Mouse (Mus musculus) thymus, postnatal 10 days (tissue): Measurements from ENCODE around the gene Slc25a19.
"Not testable (repeated sequence)": the region's sequence is repeated elsewhere in the genome, so short reads cannot be mapped to it uniquely, and the experiment has no call there.

Experiments used
- DNase-seq, 2 experiments: peaks; one replicate each; pipeline ENCODE4 v3.0.0; 2021; ENCODE audit warnings: low spot score in 2 of 2

Slc25a19 gene

GRCm38 (mm10) chr11:115627705-115628464 lies at the start of gene Slc25a19:
Gene Slc25a19, minus strand, starts transcription at chr11:115628295.
- peak; percentile 93 to 98 for DNase-seq

GRCm38 (mm10) chr11:115677511-115677910 lies 49.4 kb upstream of the Slc25a19 start:
- no peak for DNase-seq

GRCm38 (mm10) chr11:115676738-115677137 lies 48.6 kb upstream of the Slc25a19 start:
- DNase-seq, result no peak

GRCm38 (mm10) chr11:115674235-115674865 lies 46.3 kb upstream of the Slc25a19 start:
- DNase-seq, result no peak

GRCm38 (mm10) chr11:115673471-115674234 lies 45.6 kb upstream of the Slc25a19 start:
- DNase-seq, result no peak

GRCm38 (mm10) chr11:115672226-115672987 lies 44.3 kb upstream of the Slc25a19 start:
- peak; percentile 44 to 48 for DNase-seq

GRCm38 (mm10) chr11:115670451-115671050 lies 42.5 kb upstream of the Slc25a19 start:
- peak; percentile 38 to 51 for DNase-seq

- DNase-seq, result no peak
Measured at GRCm38 (mm10) chr11:115663676-115664335, 35.7 kb upstream of the Slc25a19 start.

GRCm38 (mm10) chr11:115660376-115660775 lies 32.3 kb upstream of the Slc25a19 start:
- DNase-seq, result no peak

GRCm38 (mm10) chr11:115658521-115658920 lies 30.4 kb upstream of the Slc25a19 start:
- DNase-seq, result no peak

GRCm38 (mm10) chr11:115654128-115654527 lies 26.0 kb upstream of the Slc25a19 start:
- DNase-seq, result no peak

- no peak for DNase-seq
Measured at GRCm38 (mm10) chr11:115653194-115653593, 25.1 kb upstream of the Slc25a19 start.

GRCm38 (mm10) chr11:115651680-115652079 lies 23.6 kb upstream of the Slc25a19 start:
- no peak for DNase-seq

- DNase-seq, result no peak
Measured at GRCm38 (mm10) chr11:115649706-115650105, 21.6 kb upstream of the Slc25a19 start.

GRCm38 (mm10) chr11:115647459-115647858 lies 19.4 kb upstream of the Slc25a19 start:
- peak in 1 of 2 experiments; percentile 76 for DNase-seq

- DNase-seq, result no peak
Measured at GRCm38 (mm10) chr11:115646439-115646838, 18.3 kb upstream of the Slc25a19 start.

- DNase-seq, result not testable (repeated sequence)
Measured at GRCm38 (mm10) chr11:115645498-115645897, 17.4 kb upstream of the Slc25a19 start.

GRCm38 (mm10) chr11:115644308-115644707 lies 16.2 kb upstream of the Slc25a19 start:
- no peak for DNase-seq

- peak; percentile 79 to 88 for DNase-seq
Measured at GRCm38 (mm10) chr11:115643265-115643664, 15.2 kb upstream of the Slc25a19 start.

- DNase-seq, result no peak
Measured at GRCm38 (mm10) chr11:115642705-115643104, 14.6 kb upstream of the Slc25a19 start.

- DNase-seq, result no peak
Measured at GRCm38 (mm10) chr11:115641664-115642036, 13.6 kb upstream of the Slc25a19 start.
